Mouse (Mus musculus) stomach, embryonic 14.5 days (tissue): Measurements from ENCODE around the gene Ssr4. TPM values are rescaled to one million over a fixed set of nuclear protein-coding genes. Genes with fewer than 3 reads are reported as not detected.
A peak's percentile ranks its signal among the peaks of the same experiment; 100 is the strongest.

ENCODE experiments used
- ATAC-seq: fragments of 200-750 bp; cut with Nextera tagmentation; 2 replicates; pipeline ENCODE4 v1.8.0; 2017; ENCODE audit warnings: low read depth, moderate TSS enrichment; ENCODE audit not compliant: insufficient number of reproducible peaks, insufficient read depth, low FRiP score
- H3K27ac ChIP-seq: fragments of 300-500 bp; sonication (generic); 2 replicates; pipeline ENCODE4 v1.5.1; 2014; ENCODE audit warnings: mild to moderate bottlenecking, low read length, moderate library complexity, mixed read lengths
- H3K27me3 ChIP-seq: fragments of 300-500 bp; sonication (generic); 2 replicates; pipeline ENCODE4 v1.6.1; 2014; ENCODE audit warnings: low read length, control low read depth, mixed read lengths; ENCODE audit not compliant: control insufficient read depth, insufficient read depth
- H3K36me3 ChIP-seq: fragments of 300-500 bp; sonication (generic); 2 replicates; pipeline ENCODE4 v1.6.1; 2014; ENCODE audit warnings: mild to moderate bottlenecking, control low read depth, low read length, moderate library complexity, mixed read lengths; ENCODE audit not compliant: control insufficient read depth, insufficient read depth
- H3K4me1 ChIP-seq: fragments of 300-500 bp; sonication (generic); 2 replicates; pipeline ENCODE4 v1.6.1; 2014; ENCODE audit warnings: low read length, control low read depth, mixed read lengths; ENCODE audit not compliant: control insufficient read depth, insufficient read depth
- H3K4me2 ChIP-seq: fragments of 300-500 bp; sonication (generic); replicated peaks from 2 replicates; pipeline ENCODE4 v1.6.1; 2014; ENCODE audit warnings: low read depth, low read length, control low read depth
- H3K4me3 ChIP-seq: fragments of 300-500 bp; sonication (generic); 2 replicates; pipeline ENCODE4 v1.5.1; 2014; ENCODE audit warnings: low read depth, low read length, control low read depth
- H3K9ac ChIP-seq: fragments of 300-500 bp; sonication (generic); replicated peaks from 2 replicates; pipeline ENCODE4 v1.6.1; 2014; ENCODE audit warnings: low read depth, mild to moderate bottlenecking, control low read depth, low read length, moderate library complexity, mixed read lengths
- H3K9me3 ChIP-seq: fragments of 300-500 bp; sonication (generic); 2 replicates; pipeline ENCODE4 v1.6.1; 2016; ENCODE audit warnings: low read depth, low read length, control low read depth; ENCODE audit not compliant: control insufficient read depth
- WGBS: fragments of 180-500 bp; shearing (Covaris S2); extraction: QIAGEN DNeasy Blood & Tissue Kit; methylation state at CpG from one replicate; pipeline ENCODE4 v1.1.7; 2014; 5-methylcytosine and 5-hydroxymethylcytosine counted together
- polyA plus RNA-seq: library from polyadenylated mRNA; unstranded; fragments of >200 nt; fragmentation: Nextera tagmentation; extraction: Ambion mirVana; gene quantifications from 2 replicates; pipeline ENCODE4 v1.2.1, GENCODE M21; 2014

The Ssr4 gene
- polyA plus RNA-seq, 1 experiment from 2014 or later, result 236 TPM

GRCm38 (mm10) chrX:73823747-73824146 lies 36.9 kb downstream of the Ssr4 start:
- WGBS, result 24% methylated on average over 17 of the region's 17 CpGs
- Histone ChIP-seq H3K4me2 (peak overlapping the region; percentile 44), H3K27ac (no peak overlapping the region), H3K36me3 (no peaks in the 10 kb centered on the region), H3K9ac (no peak overlapping the region; the same call in 1 of the 2 replicates), H3K4me1 (no peaks in the 10 kb centered on the region), H3K9me3 (no peaks in the 10 kb centered on the region), H3K27me3 (no peaks in the 10 kb centered on the region), H3K4me3 (peak overlapping the region; percentile 55)
- 0 out of 2 replicates have a peak, but pooled peaks have one; percentile 6 for ATAC-seq

- WGBS, result 21% methylated on average over 60 of the region's 84 CpGs
- Histone ChIP-seq H3K27ac (0 out of 2 replicates have a peak within 1 kb of the TSS, but pooled peaks have one; percentile 27), H3K9me3 (no peaks in the 10 kb centered on the region), H3K4me2 (peak within 1 kb of the TSS; percentile 44), H3K4me1 (no peaks in the 10 kb centered on the region), H3K36me3 (no peaks in the 10 kb centered on the region), H3K9ac (peak within 1 kb of the TSS; percentile 64), H3K27me3 (no peaks in the 10 kb centered on the region), H3K4me3 (peak within 1 kb of the TSS; percentile 55)
- peak; percentile 85 for ATAC-seq
Observed at GRCm38 (mm10) chrX:73824185-73825151, 37.6 kb downstream of the Ssr4 start, which contains the start of gene Pdzd4. Gene Pdzd4, minus strand, starts transcription at chrX:73824969.

GRCm38 (mm10) chrX:73835731-73836130 lies 48.9 kb downstream of the Ssr4 start:
- Histone ChIP-seq H3K4me1 (no peaks in the 10 kb centered on the region), H3K4me2 (no peak overlapping the region), H3K27me3 (no peaks in the 10 kb centered on the region), H3K9ac (no peak overlapping the region), H3K27ac (no peak overlapping the region), H3K36me3 (no peaks in the 10 kb centered on the region), H3K9me3 (no peaks in the 10 kb centered on the region), H3K4me3 (no peak overlapping the region)
- 85% methylated on average over 1 of the region's 1 CpGs for WGBS
- ATAC-seq, result no peak

GRCm38 (mm10) chrX:73836691-73837090 lies 49.9 kb downstream of the Ssr4 start:
- H3K27me3 ChIP-seq, result no peaks in the 10 kb centered on the region
- no peaks in the 10 kb centered on the region for H3K36me3 ChIP-seq

More at GRCm38 (mm10) chrX:73836691-73837090, 49.9 kb downstream of the Ssr4 start:
- Histone ChIP-seq H3K27ac (no peak overlapping the region), H3K9ac (no peak overlapping the region), H3K9me3 (no peaks in the 10 kb centered on the region), H3K4me3 (no peak overlapping the region), H3K4me1 (no peaks in the 10 kb centered on the region), H3K4me2 (no peak overlapping the region)
- WGBS, result 87% methylated on average over 3 of the region's 3 CpGs
- no peak for ATAC-seq

Other genes with a start within 250 kb of the Ssr4 start
- gene Dusp9, start 147.6 kb upstream of the Ssr4 start, polyA plus RNA-seq, result 5.0 and 7.3 TPM in 2 replicates
- 27.0 and 27.7 TPM in 2 replicates for gene Pnck, start 126.9 kb upstream of the Ssr4 start, polyA plus RNA-seq
- 11.0 and 12.2 TPM in 2 replicates for gene Slc6a8, start 113.9 kb upstream of the Ssr4 start, polyA plus RNA-seq
- gene Bcap31, start 70.9 kb upstream of the Ssr4 start, polyA plus RNA-seq, result 254 and 260 TPM in 2 replicates
- gene Abcd1, start 70.4 kb upstream of the Ssr4 start, polyA plus RNA-seq, result 19.2 and 19.6 TPM in 2 replicates
- gene Plxnb3, start 29.9 kb upstream of the Ssr4 start, polyA plus RNA-seq, result 0.59 and 0.78 TPM in 2 replicates
- 2.3 and 2.7 TPM in 2 replicates for gene Srpk3, start 12.6 kb upstream of the Ssr4 start, polyA plus RNA-seq
- 217 and 238 TPM in 2 replicates for gene Idh3g, start 131 bp upstream of the Ssr4 start, polyA plus RNA-seq
- 1.6 and 1.9 TPM in 2 replicates for gene Pdzd4, start 37.9 kb downstream of the Ssr4 start, polyA plus RNA-seq
- not detected in 2 replicates for gene Avpr2, start 105.1 kb downstream of the Ssr4 start, polyA plus RNA-seq
- gene L1cam, start 109.1 kb downstream of the Ssr4 start, polyA plus RNA-seq, result 12.1 and 13.5 TPM in 2 replicates
- 3.0 and 3.2 TPM in 2 replicates for gene Arhgap4, start 134.8 kb downstream of the Ssr4 start, polyA plus RNA-seq
- 126 and 137 TPM in 2 replicates for gene Naa10, start 134.9 kb downstream of the Ssr4 start, polyA plus RNA-seq
- 38.6 and 43.9 TPM in 2 replicates for gene Renbp, start 143.8 kb downstream of the Ssr4 start, polyA plus RNA-seq
- gene Hcfc1, start 179.3 kb downstream of the Ssr4 start, polyA plus RNA-seq, result 73.9 and 80.1 TPM in 2 replicates
- 52.7 and 58.5 TPM in 2 replicates for gene Irak1, start 236.9 kb downstream of the Ssr4 start, polyA plus RNA-seq